Mouse (Mus musculus): ENCODE results near the gene Glud1. TPM values are rescaled to one million over a fixed set of nuclear protein-coding genes. Genes with fewer than 3 reads are reported as not detected.

Glud1 gene
- polyA plus RNA-seq, 1 experiment from 2014 or later, result 86.0 TPM

- H3K9me3 ChIP-seq (ENCODE audit: control insufficient read depth, low read length), result no peaks in the 10 kb centered on the region
- H3K27ac ChIP-seq (ENCODE audit: low read depth, low read length), result no peak overlapping the region
- H3K36me3 ChIP-seq (ENCODE audit: control insufficient read depth, insufficient read depth, low read length), result peaks cover 18% of the 10 kb centered on the region
- H3K4me3 ChIP-seq (ENCODE audit: low read depth, low read length), result no peak overlapping the region
- H3K4me1 ChIP-seq (replicated peaks; ENCODE audit: control insufficient read depth, insufficient read depth, low read length), result no peaks in the 10 kb centered on the region
- 82% methylated on average over 1 of the region's 1 CpGs for WGBS
- no peak for ATAC-seq (ENCODE audit: low FRiP score)
- no peak for DNase-seq (ENCODE audit: low spot score)
- H3K4me2 ChIP-seq (replicated peaks; ENCODE audit: low read depth, low read length), result no peak overlapping the region
- H3K27me3 ChIP-seq (ENCODE audit: control insufficient read depth, insufficient read depth, low read length), result no peaks in the 10 kb centered on the region
- no peak overlapping the region for H3K9ac ChIP-seq (ENCODE audit: low read depth, low read length)
Observed at GRCm38 (mm10) chr14:34339446-34339845, 28.9 kb downstream of the Glud1 start.

DNA sequence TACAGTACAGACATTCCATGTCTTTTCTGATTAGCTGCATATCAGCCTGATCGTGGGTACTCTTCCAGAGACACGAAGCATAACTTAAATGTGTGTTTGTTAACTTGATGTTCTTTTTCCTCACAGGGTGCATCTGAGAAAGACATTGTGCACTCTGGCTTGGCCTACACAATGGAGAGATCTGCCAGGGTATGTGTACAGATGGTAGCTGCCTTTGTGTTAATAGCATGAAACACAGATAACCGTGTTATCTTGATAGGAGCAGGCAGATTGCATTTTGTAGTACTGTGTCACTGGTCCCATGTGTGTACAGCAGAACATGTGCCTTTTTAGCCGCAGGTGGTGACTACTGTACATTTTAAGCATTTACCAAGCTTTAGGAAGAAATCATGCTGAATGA lies 31.5 kb downstream of the Glud1 start:
- DNase-seq (ENCODE audit: low spot score), result no peak
- Histone ChIP-seq H3K4me2 (replicated peaks; ENCODE audit: low read depth, low read length) (no peak overlapping the region), H3K27ac (ENCODE audit: low read depth, low read length) (no peak overlapping the region), H3K36me3 (ENCODE audit: control insufficient read depth, insufficient read depth, low read length) (peaks cover 10% of the 10 kb centered on the region), H3K4me3 (ENCODE audit: low read depth, low read length) (no peak overlapping the region), H3K9ac (ENCODE audit: low read depth, low read length) (no peak overlapping the region), H3K27me3 (ENCODE audit: control insufficient read depth, insufficient read depth, low read length) (no peaks in the 10 kb centered on the region), H3K9me3 (ENCODE audit: control insufficient read depth, low read length) (no peaks in the 10 kb centered on the region), H3K4me1 (replicated peaks; ENCODE audit: control insufficient read depth, insufficient read depth, low read length) (no peaks in the 10 kb centered on the region)
- WGBS, result 93% methylated on average over 4 of the region's 4 CpGs
- ATAC-seq (ENCODE audit: low FRiP score), result no peak

DNA sequence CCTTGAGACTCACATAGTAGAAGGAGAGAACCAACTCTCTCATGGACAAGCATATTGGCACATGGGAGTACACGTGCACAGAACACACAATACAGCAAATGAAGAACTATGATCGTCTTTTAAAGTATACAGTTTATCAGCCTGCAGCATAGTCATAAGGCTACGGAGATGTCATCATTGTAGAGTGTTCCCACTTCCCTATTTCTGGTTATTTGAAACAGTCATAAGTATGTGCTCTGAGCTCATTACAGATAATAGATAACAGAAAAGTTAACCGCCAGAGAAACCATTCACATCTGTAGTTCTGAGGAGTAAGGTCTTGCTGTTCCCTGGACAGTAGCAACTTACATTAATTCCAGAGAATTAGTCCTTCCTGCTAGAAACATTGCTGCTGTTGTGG lies 32.6 kb downstream of the Glud1 start:
- ATAC-seq (ENCODE audit: low FRiP score) (no peak), DNase-seq (ENCODE audit: low spot score) (no peak)
- Histone ChIP-seq H3K4me1 (replicated peaks; ENCODE audit: control insufficient read depth, insufficient read depth, low read length) (no peaks in the 10 kb centered on the region), H3K27ac (ENCODE audit: low read depth, low read length) (no peak overlapping the region), H3K9ac (ENCODE audit: low read depth, low read length) (no peak overlapping the region), H3K36me3 (ENCODE audit: control insufficient read depth, insufficient read depth, low read length) (peaks cover 8% of the 10 kb centered on the region), H3K9me3 (ENCODE audit: control insufficient read depth, low read length) (no peaks in the 10 kb centered on the region), H3K4me3 (ENCODE audit: low read depth, low read length) (no peak overlapping the region), H3K27me3 (ENCODE audit: control insufficient read depth, insufficient read depth, low read length) (no peaks in the 10 kb centered on the region), H3K4me2 (replicated peaks; ENCODE audit: low read depth, low read length) (no peak overlapping the region)
- WGBS, result 94% methylated on average over 4 of the region's 4 CpGs

DNA sequence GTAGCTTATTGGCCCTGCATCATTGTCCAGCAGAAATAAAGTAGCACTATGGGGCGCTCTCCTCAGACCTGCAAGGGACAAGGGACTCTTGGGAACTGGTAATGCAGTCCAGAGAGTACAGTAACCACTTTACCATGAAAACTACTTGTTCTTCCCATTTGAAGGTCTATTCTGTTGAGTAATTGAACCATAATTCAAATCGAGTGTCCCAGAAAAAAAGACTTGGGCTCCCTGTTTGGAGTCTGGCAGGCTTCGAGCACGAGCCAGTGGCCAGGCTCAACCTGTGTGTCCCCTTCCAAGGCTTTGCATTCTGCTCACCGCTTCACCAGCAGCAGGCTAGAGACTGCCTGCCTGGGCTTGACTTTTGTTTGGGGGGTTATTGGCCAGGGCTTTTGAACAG lies 33.8 kb downstream of the Glud1 start:
- Histone ChIP-seq H3K27me3 (ENCODE audit: control insufficient read depth, insufficient read depth, low read length) (no peaks in the 10 kb centered on the region), H3K27ac (ENCODE audit: low read depth, low read length) (no peak overlapping the region), H3K36me3 (ENCODE audit: control insufficient read depth, insufficient read depth, low read length) (peaks cover 5% of the 10 kb centered on the region), H3K4me1 (replicated peaks; ENCODE audit: control insufficient read depth, insufficient read depth, low read length) (no peaks in the 10 kb centered on the region), H3K4me3 (ENCODE audit: low read depth, low read length) (no peak overlapping the region), H3K9ac (ENCODE audit: low read depth, low read length) (no peak overlapping the region), H3K4me2 (replicated peaks; ENCODE audit: low read depth, low read length) (no peak overlapping the region), H3K9me3 (ENCODE audit: control insufficient read depth, low read length) (no peaks in the 10 kb centered on the region)
- no peak for DNase-seq (ENCODE audit: low spot score)
- no peak for ATAC-seq (ENCODE audit: low FRiP score)
- 91% methylated on average over 5 of the region's 5 CpGs for WGBS

DNA sequence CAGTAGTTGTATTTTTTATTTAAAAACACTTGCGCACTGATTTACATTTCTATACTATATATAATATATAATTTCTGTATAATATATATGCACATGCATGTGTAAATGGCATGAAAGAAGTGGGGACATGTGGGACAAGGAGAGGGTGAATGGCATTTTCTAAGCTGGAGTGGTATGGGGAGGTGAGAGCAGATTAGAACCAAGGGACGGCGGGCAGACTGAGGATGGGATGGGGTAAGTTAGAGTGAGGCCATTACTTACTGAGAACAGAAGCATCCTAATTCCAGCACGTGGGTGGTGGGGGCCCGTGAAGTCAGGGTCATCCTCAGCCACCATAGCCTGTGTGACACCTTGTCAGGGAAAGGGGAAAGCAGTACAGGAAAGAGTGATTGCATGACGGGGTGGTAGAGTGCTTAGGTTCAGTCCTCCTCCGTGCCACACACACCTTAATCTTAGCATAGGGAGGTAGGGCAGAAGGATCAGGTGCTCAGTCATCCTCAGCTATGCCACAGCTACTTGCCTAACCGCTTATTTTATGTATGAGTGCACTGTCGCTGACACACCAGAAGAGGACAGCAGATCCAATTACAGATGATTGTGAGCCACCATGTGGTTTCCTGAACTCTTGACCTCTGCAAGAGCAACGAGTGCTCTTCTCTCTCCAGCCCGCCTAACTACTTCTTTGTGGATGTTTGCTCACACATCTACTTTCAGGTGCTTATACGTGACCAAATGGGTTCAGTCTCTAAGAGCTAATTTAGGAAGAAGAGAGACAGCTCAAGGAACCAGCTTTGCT lies 35.4 kb downstream of the Glud1 start:
- Histone ChIP-seq H3K4me1 (replicated peaks; ENCODE audit: control insufficient read depth, insufficient read depth, low read length) (no peaks in the 10 kb centered on the region), H3K4me2 (replicated peaks; ENCODE audit: low read depth, low read length) (no peak overlapping the region), H3K9ac (ENCODE audit: low read depth, low read length) (no peak overlapping the region), H3K36me3 (ENCODE audit: control insufficient read depth, insufficient read depth, low read length) (peaks cover 5% of the 10 kb centered on the region), H3K27me3 (ENCODE audit: control insufficient read depth, insufficient read depth, low read length) (no peaks in the 10 kb centered on the region), H3K4me3 (ENCODE audit: low read depth, low read length) (no peak overlapping the region), H3K9me3 (ENCODE audit: control insufficient read depth, low read length) (no peaks in the 10 kb centered on the region), H3K27ac (ENCODE audit: low read depth, low read length) (no peak overlapping the region)
- no peak for ATAC-seq (ENCODE audit: low FRiP score)
- WGBS, result 63% methylated on average over 12 of the region's 12 CpGs
- DNase-seq (ENCODE audit: low spot score), result no peak

- no peaks in the 10 kb centered on the region for H3K27me3 ChIP-seq (ENCODE audit: control insufficient read depth, insufficient read depth, low read length)
- 96% methylated on average over 5 of the region's 5 CpGs for WGBS
- no peak for ATAC-seq (ENCODE audit: low FRiP score)
- no peak overlapping the region for H3K27ac ChIP-seq (ENCODE audit: low read depth, low read length)
- no peaks in the 10 kb centered on the region for H3K4me1 ChIP-seq (replicated peaks; ENCODE audit: control insufficient read depth, insufficient read depth, low read length)
- no peak overlapping the region for H3K4me2 ChIP-seq (replicated peaks; ENCODE audit: low read depth, low read length)
- H3K9ac ChIP-seq (ENCODE audit: low read depth, low read length), result no peak overlapping the region
- no peak for DNase-seq (ENCODE audit: low spot score)
- H3K9me3 ChIP-seq (ENCODE audit: control insufficient read depth, low read length), result no peaks in the 10 kb centered on the region
- H3K36me3 ChIP-seq (ENCODE audit: control insufficient read depth, insufficient read depth, low read length), result peaks cover 3% of the 10 kb centered on the region
- no peak overlapping the region for H3K4me3 ChIP-seq (ENCODE audit: low read depth, low read length)
Observed at GRCm38 (mm10) chr14:34347084-34347483, 36.6 kb downstream of the Glud1 start.

DNA sequence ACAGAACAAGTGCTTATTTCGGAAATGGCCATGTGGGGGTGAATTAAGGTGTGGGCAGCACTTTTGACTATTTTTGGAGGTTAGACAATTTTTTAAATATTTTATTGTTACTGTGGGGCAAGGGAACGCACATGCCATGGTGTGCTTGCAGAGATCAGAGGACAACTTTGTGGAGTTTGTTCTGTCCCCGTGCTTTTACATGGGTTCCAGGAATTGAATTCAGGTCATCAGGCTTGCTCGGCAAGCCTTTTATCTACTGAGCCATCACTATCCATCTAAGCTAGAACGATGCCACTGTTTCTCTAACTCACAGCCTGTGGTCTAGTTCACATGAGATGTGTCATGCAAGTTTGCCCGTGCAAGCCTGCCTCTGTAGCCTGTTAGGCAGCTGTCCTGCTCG lies 37.8 kb downstream of the Glud1 start:
- H3K4me2 ChIP-seq (replicated peaks; ENCODE audit: low read depth, low read length), result no peak overlapping the region

GRCm38 (mm10) chr14:34349007-34349406 lies 38.5 kb downstream of the Glud1 start:
- DNase-seq (ENCODE audit: low spot score) (no peak), ATAC-seq (ENCODE audit: low FRiP score) (no peak)
- Histone ChIP-seq H3K4me3 (ENCODE audit: low read depth, low read length) (no peak overlapping the region), H3K9ac (ENCODE audit: low read depth, low read length) (no peak overlapping the region), H3K36me3 (ENCODE audit: control insufficient read depth, insufficient read depth, low read length) (no peaks in the 10 kb centered on the region), H3K4me1 (replicated peaks; ENCODE audit: control insufficient read depth, insufficient read depth, low read length) (no peaks in the 10 kb centered on the region), H3K27ac (ENCODE audit: low read depth, low read length) (no peak overlapping the region), H3K27me3 (ENCODE audit: control insufficient read depth, insufficient read depth, low read length) (no peaks in the 10 kb centered on the region), H3K4me2 (replicated peaks; ENCODE audit: low read depth, low read length) (no peak overlapping the region), H3K9me3 (ENCODE audit: control insufficient read depth, low read length) (no peaks in the 10 kb centered on the region)
- WGBS, result 86% methylated on average over 8 of the region's 8 CpGs

More for the DNA sequence above, 37.8 kb downstream of the Glud1 start:
- Histone ChIP-seq H3K27ac (ENCODE audit: low read depth, low read length) (no peak overlapping the region), H3K4me3 (ENCODE audit: low read depth, low read length) (no peak overlapping the region), H3K4me1 (replicated peaks; ENCODE audit: control insufficient read depth, insufficient read depth, low read length) (no peaks in the 10 kb centered on the region), H3K9ac (ENCODE audit: low read depth, low read length) (no peak overlapping the region), H3K9me3 (ENCODE audit: control insufficient read depth, low read length) (no peaks in the 10 kb centered on the region), H3K27me3 (ENCODE audit: control insufficient read depth, insufficient read depth, low read length) (no peaks in the 10 kb centered on the region), H3K36me3 (ENCODE audit: control insufficient read depth, insufficient read depth, low read length) (peaks cover 2% of the 10 kb centered on the region; the same call in 1 of the 2 replicates)
- DNase-seq (ENCODE audit: low spot score) (no peak), ATAC-seq (ENCODE audit: low FRiP score) (no peak)
- WGBS, result 87% methylated on average over 7 of the region's 7 CpGs

GRCm38 (mm10) chr14:34351660-34352059 lies 41.1 kb downstream of the Glud1 start:
- H3K9ac ChIP-seq (ENCODE audit: low read depth, low read length), result no peak overlapping the region
- no peaks in the 10 kb centered on the region for H3K4me1 ChIP-seq (replicated peaks; ENCODE audit: control insufficient read depth, insufficient read depth, low read length)
- DNase-seq (ENCODE audit: low spot score) (no peak), ATAC-seq (ENCODE audit: low FRiP score) (no peak)
- WGBS, result 59% methylated on average over 3 of the region's 3 CpGs
- no peaks in the 10 kb centered on the region for H3K9me3 ChIP-seq (ENCODE audit: control insufficient read depth, low read length)
- no peak overlapping the region for H3K4me3 ChIP-seq (ENCODE audit: low read depth, low read length)
- H3K27ac ChIP-seq (ENCODE audit: low read depth, low read length), result no peak overlapping the region
- no peaks in the 10 kb centered on the region for H3K27me3 ChIP-seq (ENCODE audit: control insufficient read depth, insufficient read depth, low read length)
- no peak overlapping the region for H3K4me2 ChIP-seq (replicated peaks; ENCODE audit: low read depth, low read length)
- H3K36me3 ChIP-seq (ENCODE audit: control insufficient read depth, insufficient read depth, low read length), result no peaks in the 10 kb centered on the region

All from hindbrain, embryonic 11.5 days (tissue).